In genomic region chr11:3373591-3374292, GRCm38 (mm10) we compare ENCODE assay signal across 8 mouse cellular contexts. TPM values are rescaled to one million over a fixed set of nuclear protein-coding genes. Genes with fewer than 3 reads are reported as not detected.
A peak's percentile ranks its signal among the peaks of the same experiment; 100 is the strongest.
DNase-seq lines count a peak whose midpoint lies in the region; ATAC-seq lines count a peak whose summit lies in the region.

No protein-coding gene starts in this region.

- H3K36me3 ChIP-seq in neural tube, embryonic 11.5 days (ENCODE audit: control insufficient read depth, insufficient read depth, low read length), result no peaks in the 10 kb centered on the region
- H3K36me3 ChIP-seq in kidney, embryonic 15.5 days, result peaks cover 5% of the 10 kb centered on the region; the same call in 1 of the 2 replicates
- H3K36me3 ChIP-seq in neural tube, embryonic 15.5 days, result no peaks in the 10 kb centered on the region

- no peak overlapping the region; the same call in 1 of the 2 replicates for H3K9ac ChIP-seq in neural tube, embryonic 11.5 days (ENCODE audit: low read length)
- no peak overlapping the region for H3K9ac ChIP-seq in kidney, embryonic 15.5 days
- no peak overlapping the region for H3K9ac ChIP-seq in neural tube, embryonic 15.5 days (replicated peaks)

- no peak for ATAC-seq in neural tube, embryonic 11.5 days (ENCODE audit: insufficient read depth, low FRiP score, low TSS enrichment)
- ATAC-seq in kidney, embryonic 15.5 days (replicated peaks; ENCODE audit: low FRiP score), result no peak
- 0 out of 2 replicates have a peak, but pooled peaks have one; percentile 13 for ATAC-seq in neural tube, embryonic 15.5 days (ENCODE audit: low FRiP score)
- ATAC-seq in megakaryocyte progenitor cell, adult 5-6 weeks (replicated peaks; ENCODE audit: poor library complexity), result no peak

- H3K27ac ChIP-seq in neural tube, embryonic 11.5 days (ENCODE audit: low read depth, low read length), result peak overlapping the region; percentile 31
- H3K27ac ChIP-seq in kidney, embryonic 15.5 days, result peak overlapping the region; percentile 79
- H3K27ac ChIP-seq in neural tube, embryonic 15.5 days (replicated peaks), result peak overlapping the region; percentile 74

- H3K9me3 ChIP-seq in neural tube, embryonic 11.5 days (ENCODE audit: control insufficient read depth, low read length), result no peaks in the 10 kb centered on the region
- H3K9me3 ChIP-seq in kidney, embryonic 15.5 days (replicated peaks), result no peaks in the 10 kb centered on the region
- no peaks in the 10 kb centered on the region for H3K9me3 ChIP-seq in neural tube, embryonic 15.5 days (replicated peaks)

- intact Hi-C loops in left cerebral cortex, postnatal 36 days (cut with DNase I), result loop anchor here (5.0 kb wide), 1 partner anchor 34 kb away; the partner anchor contains the start of gene Limk2

- no peak overlapping the region for H3K4me3 ChIP-seq in neural tube, embryonic 11.5 days (ENCODE audit: low read depth, low read length)
- H3K4me3 ChIP-seq in kidney, embryonic 15.5 days (replicated peaks), result no peak overlapping the region
- H3K4me3 ChIP-seq in neural tube, embryonic 15.5 days (replicated peaks), result no peak overlapping the region

- no peaks in the 10 kb centered on the region for H3K27me3 ChIP-seq in neural tube, embryonic 11.5 days (ENCODE audit: control insufficient read depth, insufficient read depth, low read length)
- H3K27me3 ChIP-seq in kidney, embryonic 15.5 days, result no peaks in the 10 kb centered on the region
- no peaks in the 10 kb centered on the region for H3K27me3 ChIP-seq in neural tube, embryonic 15.5 days (replicated peaks)

- DNase-seq in cerebellum, postnatal 10 days, result peak; percentile 55 to 59
- no peak for DNase-seq in cerebellum, adult 11 months
- no peak for DNase-seq in neural tube, embryonic 11.5 days (ENCODE audit: low spot score)
- DNase-seq in neural tube, embryonic 10.5 days (ENCODE audit: extremely low spot score, low spot score), result no peak
- DNase-seq in left cerebral cortex, postnatal 36 days (ENCODE audit: low spot score in 2 of 2), result no peak

- 46% methylated on average over 7 of the region's 7 CpGs for WGBS in neural tube, embryonic 11.5 days
- 30% methylated on average over 7 of the region's 7 CpGs for WGBS in kidney, embryonic 15.5 days
- 37% methylated on average over 7 of the region's 7 CpGs for WGBS in neural tube, embryonic 15.5 days

- no peak overlapping the region for H3K4me2 ChIP-seq in neural tube, embryonic 11.5 days (ENCODE audit: low read depth)
- H3K4me2 ChIP-seq in kidney, embryonic 15.5 days, result peak overlapping the region; percentile 31
- H3K4me2 ChIP-seq in neural tube, embryonic 15.5 days, result peak overlapping the region; percentile 34

- H3K4me1 ChIP-seq in neural tube, embryonic 11.5 days (ENCODE audit: control insufficient read depth, insufficient read depth, low read length), result peaks cover 21% of the 10 kb centered on the region
- H3K4me1 ChIP-seq in kidney, embryonic 15.5 days, result peaks cover 52% of the 10 kb centered on the region
- H3K4me1 ChIP-seq in neural tube, embryonic 15.5 days, result peaks cover 51% of the 10 kb centered on the region

RNA-seq across cellular contexts. Expression of gene Limk2, which starts 35.2 kb away (rescaled TPM):
- polyA plus RNA-seq in neural tube, embryonic 11.5 days (2014; fragmentation: Nextera tagmentation; extraction: Ambion mirVana), result 77.5 and 91.8 TPM in 2 replicates
- 40.5 and 46.0 TPM in 2 replicates for polyA plus RNA-seq in kidney, embryonic 15.5 days (2015; fragmentation: Nextera tagmentation; extraction: Ambion mirVana)
- 141 and 158 TPM in 2 replicates for polyA plus RNA-seq in neural tube, embryonic 15.5 days (2015; fragmentation: Nextera tagmentation; extraction: Ambion mirVana)
- total RNA-seq in megakaryocyte progenitor cell, adult 5-6 weeks (2015), result 16.9 and 17.0 TPM in 2 replicates
- 20.1 and 30.0 TPM in 2 replicates for total RNA-seq in megakaryocyte progenitor cell, adult 5-6 weeks (2017)
- 100 to 1,000 TPM in 1 of 2 experiments, 10 to 100 TPM in 1; 82.9 to 103 TPM for total RNA-seq in left cerebral cortex, postnatal 36 days (2021)

RNA-seq across cellular contexts. Expression of gene Pik3ip1, which starts 43.5 kb away (rescaled TPM):
- polyA plus RNA-seq in neural tube, embryonic 11.5 days (2014; fragmentation: Nextera tagmentation; extraction: Ambion mirVana), result 9.3 and 15.7 TPM in 2 replicates
- 11.4 and 13.2 TPM in 2 replicates for polyA plus RNA-seq in kidney, embryonic 15.5 days (2015; fragmentation: Nextera tagmentation; extraction: Ambion mirVana)
- polyA plus RNA-seq in neural tube, embryonic 15.5 days (2015; fragmentation: Nextera tagmentation; extraction: Ambion mirVana), result 28.7 and 35.3 TPM in 2 replicates
- 16.6 and 20.1 TPM in 2 replicates for total RNA-seq in megakaryocyte progenitor cell, adult 5-6 weeks (2015)
- total RNA-seq in megakaryocyte progenitor cell, adult 5-6 weeks (2017), result 32.9 and 55.1 TPM in 2 replicates
- total RNA-seq in left cerebral cortex, postnatal 36 days (2021), result 10 to 100 TPM; 32.6 to 34.3 TPM

Comparison
In these comparisons a context has a peak if more than half of its experiments do, and no peak if none do; other contexts are left out.
1. DNase-seq: peak in cerebellum, postnatal 10 days (2 of 2); none in cerebellum, adult 11 months (single experiment), neural tube, embryonic 11.5 days (single experiment), neural tube, embryonic 10.5 days (single experiment) and left cerebral cortex, postnatal 36 days (0 of 2).
2. Peak in every context shown above with its lines, with median percentiles within 50 percentile points of each other: H3K27ac ChIP-seq.